Mouse (Mus musculus): ENCODE measurements around the gene Ifitm10. TPM values are rescaled to one million over a fixed set of nuclear protein-coding genes. Genes with fewer than 3 reads are reported as not detected.
"Not testable (repeated sequence)": the region's sequence is repeated elsewhere in the genome, so short reads cannot be mapped to it uniquely, and the experiment has no call there.

Gene Ifitm10
- polyA plus RNA-seq, 1 experiment = not detected

DNA sequence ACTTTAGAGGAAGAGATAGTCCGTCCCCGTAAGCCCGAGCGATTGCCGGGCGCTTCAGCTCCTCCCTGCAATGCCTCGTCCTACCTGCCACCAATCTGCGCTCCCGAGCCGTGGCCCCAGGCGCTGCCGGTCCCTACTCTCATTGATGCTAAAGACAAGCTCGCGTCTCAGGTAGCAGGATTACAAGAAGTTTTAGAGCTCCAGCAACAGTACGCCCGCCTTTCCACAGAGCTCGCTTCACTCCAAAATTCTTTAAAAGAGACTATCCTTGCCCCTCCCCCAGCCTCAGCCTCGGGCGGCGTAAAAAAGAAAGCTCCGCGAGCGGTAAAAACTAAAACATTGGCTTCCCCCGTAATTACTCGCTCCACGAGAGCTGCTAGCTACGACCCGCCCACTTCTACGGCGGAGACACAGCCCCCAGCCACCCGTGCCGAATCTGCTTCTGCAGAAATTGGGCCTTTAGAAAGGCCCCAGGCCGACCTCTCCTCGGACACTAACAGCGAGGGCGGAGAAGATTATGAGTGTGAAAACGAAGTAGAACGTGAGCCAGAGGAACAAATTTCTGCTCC lies 89.4 kb downstream of the Ifitm10 start:
- Histone ChIP-seq H3K4me1 (ENCODE audit: control insufficient read depth, insufficient read depth, low read length) (peaks cover 9% of the 10 kb centered on the region), H3K27ac (ENCODE audit: control insufficient read depth, insufficient read depth, low read depth, low read length) (peak overlapping the region; percentile 87), H3K4me3 (ENCODE audit: control insufficient read depth, low read depth, low read length) (peak overlapping the region; percentile 84), H3K27me3 (ENCODE audit: control insufficient read depth, insufficient read depth, low read length) (no peaks in the 10 kb centered on the region), H3K36me3 (ENCODE audit: control insufficient read depth, insufficient read depth, low read length) (no peaks in the 10 kb centered on the region)
- TF ChIP-seq POLR2A (IDR thresholded peaks at IDR 0.05; ENCODE audit: control insufficient read depth, low read depth, low read length) (no peak), CTCF (IDR thresholded peaks at IDR 0.05; ENCODE audit: control insufficient read depth, insufficient read depth, insufficient replicate concordance, low read depth, low read length) (no peak)

DNA sequence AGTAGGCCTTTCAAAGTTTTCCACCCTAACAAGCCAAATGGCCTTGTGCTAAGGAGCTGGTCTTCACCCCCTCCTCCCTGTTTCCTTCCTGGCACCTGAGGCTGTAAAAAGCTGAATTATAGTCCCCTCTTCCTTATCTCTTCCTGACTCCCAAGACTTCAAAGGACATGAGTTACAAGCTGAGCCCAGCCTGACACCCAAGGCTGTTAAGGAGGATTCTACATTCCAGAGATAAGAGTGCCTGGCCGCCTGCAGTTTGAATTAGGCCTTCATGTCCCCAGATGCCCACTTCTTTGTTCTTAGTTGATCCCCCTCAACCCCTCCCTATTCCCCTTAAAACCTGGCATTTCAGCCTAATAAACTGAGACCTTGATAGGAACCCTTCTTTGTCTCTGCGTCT lies 90.7 kb downstream of the Ifitm10 start:
- not testable (repeated sequence) for H3K4me1 ChIP-seq (ENCODE audit: control insufficient read depth, insufficient read depth, low read length); H3K27me3 ChIP-seq (ENCODE audit: control insufficient read depth, insufficient read depth, low read length); H3K36me3 ChIP-seq (ENCODE audit: control insufficient read depth, insufficient read depth, low read length)
- peak overlapping the region; percentile 84 for H3K27ac ChIP-seq (ENCODE audit: control insufficient read depth, insufficient read depth, low read depth, low read length)
- H3K4me3 ChIP-seq (ENCODE audit: control insufficient read depth, low read depth, low read length) = peak overlapping the region; percentile 62

DNA sequence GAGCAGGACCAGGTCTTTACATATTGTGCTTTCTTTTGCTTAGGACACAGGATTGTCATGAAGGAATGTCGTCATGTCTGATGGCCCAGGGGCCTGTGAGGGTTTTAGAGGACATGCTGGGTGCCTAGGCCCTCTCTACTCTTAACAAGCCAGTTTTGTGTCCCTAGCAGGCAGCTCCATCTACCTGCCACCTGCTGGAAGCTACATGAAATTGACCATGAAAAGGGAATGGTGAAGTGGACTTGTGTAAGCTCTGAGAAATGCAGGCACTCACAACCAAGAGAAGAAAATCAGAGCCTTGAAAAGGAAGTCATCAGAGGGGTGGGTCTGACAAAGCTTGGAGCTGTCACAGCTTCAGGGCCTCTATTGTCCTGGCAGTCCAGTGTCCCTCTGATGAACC lies 94.3 kb downstream of the Ifitm10 start:
- H3K36me3 ChIP-seq (ENCODE audit: control insufficient read depth, insufficient read depth, low read length); H3K27ac ChIP-seq (ENCODE audit: control insufficient read depth, insufficient read depth, low read depth, low read length); H3K4me1 ChIP-seq (ENCODE audit: control insufficient read depth, insufficient read depth, low read length); H3K4me3 ChIP-seq (ENCODE audit: control insufficient read depth, low read depth, low read length); H3K27me3 ChIP-seq (ENCODE audit: control insufficient read depth, insufficient read depth, low read length): not testable (repeated sequence)

DNA sequence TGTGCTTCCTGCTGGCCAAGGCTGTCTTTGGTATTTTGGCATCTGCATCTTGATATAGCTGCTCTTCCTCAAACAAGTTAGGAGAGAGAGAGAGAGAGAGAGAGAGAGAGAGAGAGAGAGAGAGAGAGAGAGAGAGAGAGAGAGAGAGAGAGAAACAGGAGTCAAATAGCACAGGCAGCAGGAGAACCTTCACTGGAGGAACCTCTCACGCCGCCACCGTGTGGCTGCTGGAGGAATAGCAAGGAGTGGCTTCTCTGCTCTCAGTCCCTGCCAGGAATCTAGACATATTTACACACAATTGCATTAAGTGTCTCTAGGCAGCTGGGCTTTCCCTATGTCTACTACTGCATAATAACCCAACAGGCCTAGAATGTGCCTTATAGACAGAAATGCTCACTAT lies 95.4 kb downstream of the Ifitm10 start:
- TF ChIP-seq CTCF (IDR thresholded peaks at IDR 0.05; ENCODE audit: control insufficient read depth, insufficient read depth, insufficient replicate concordance, low read depth, low read length) = peak; percentile 67; the same call in 1 of the 2 replicates

More for the DNA sequence above, 95.4 kb downstream of the Ifitm10 start:
- not testable (repeated sequence) for H3K27me3 ChIP-seq (ENCODE audit: control insufficient read depth, insufficient read depth, low read length); H3K27ac ChIP-seq (ENCODE audit: control insufficient read depth, insufficient read depth, low read depth, low read length); H3K36me3 ChIP-seq (ENCODE audit: control insufficient read depth, insufficient read depth, low read length); H3K4me3 ChIP-seq (ENCODE audit: control insufficient read depth, low read depth, low read length); H3K4me1 ChIP-seq (ENCODE audit: control insufficient read depth, insufficient read depth, low read length)

Other genes starting within 250 kb of the Ifitm10 start
- not detected in 2 replicates for gene Gm39115, start 237.7 kb downstream of the Ifitm10 start, polyA plus RNA-seq (2012; rRNA removed)
- not detected in 2 replicates for gene Gm45337, start 229.1 kb downstream of the Ifitm10 start, polyA plus RNA-seq (2012; rRNA removed)
- gene Gm29735, start 216.6 kb downstream of the Ifitm10 start, polyA plus RNA-seq (2012; rRNA removed) = not detected in 2 replicates
- not detected in 2 replicates for gene Gm4553, start 208.0 kb downstream of the Ifitm10 start, polyA plus RNA-seq (2012; rRNA removed)
- gene Krtap5-2, start 197.7 kb downstream of the Ifitm10 start, polyA plus RNA-seq (2012; rRNA removed) = not detected in 2 replicates
- gene Gm10153, start 183.4 kb downstream of the Ifitm10 start, polyA plus RNA-seq (2012; rRNA removed) = not detected in 2 replicates
- gene Krtap5-3, start 172.4 kb downstream of the Ifitm10 start, polyA plus RNA-seq (2012; rRNA removed) = not detected in 2 replicates
- not detected in 2 replicates for gene Gm7579, start 161.9 kb downstream of the Ifitm10 start, polyA plus RNA-seq (2012; rRNA removed)
- 0.08 and 0.17 TPM in 2 replicates for gene Krtap5-5, start 143.8 kb downstream of the Ifitm10 start, polyA plus RNA-seq (2012; rRNA removed)
- gene Gm40460, start 132.7 kb downstream of the Ifitm10 start, polyA plus RNA-seq (2012; rRNA removed) = not detected in 2 replicates
- gene Gm2431, start 115.4 kb downstream of the Ifitm10 start, polyA plus RNA-seq (2012; rRNA removed) = not detected in 2 replicates
- not detected in 2 replicates for gene Gm4559, start 99.4 kb downstream of the Ifitm10 start, polyA plus RNA-seq (2012; rRNA removed)
- gene Krtap5-1, start 76.6 kb downstream of the Ifitm10 start, polyA plus RNA-seq (2012; rRNA removed) = not detected in 2 replicates
- gene Krtap5-4, start 70.2 kb downstream of the Ifitm10 start, polyA plus RNA-seq (2012; rRNA removed) = not detected in 2 replicates
- not detected in 2 replicates for gene Gm49369, start 8.9 kb upstream of the Ifitm10 start, polyA plus RNA-seq (2012; rRNA removed)
- gene Ctsd, start 14.3 kb upstream of the Ifitm10 start, polyA plus RNA-seq (2012; rRNA removed) = 75.7 and 78.7 TPM in 2 replicates
- gene Syt8, start 61.1 kb upstream of the Ifitm10 start, polyA plus RNA-seq (2012; rRNA removed) = 0.28 and 1.2 TPM in 2 replicates
- gene Tnni2, start 68.1 kb upstream of the Ifitm10 start, polyA plus RNA-seq (2012; rRNA removed) = 0.31 TPM in 1 of 2 replicates, not detected in the other
- 2.4 and 5.9 TPM in 2 replicates for gene Lsp1, start 87.1 kb upstream of the Ifitm10 start, polyA plus RNA-seq (2012; rRNA removed)
- gene Tnnt3, start 125.1 kb upstream of the Ifitm10 start, polyA plus RNA-seq (2012; rRNA removed) = not detected in 2 replicates
- 4.5 and 5.9 TPM in 2 replicates for gene Mrpl23, start 158.9 kb upstream of the Ifitm10 start, polyA plus RNA-seq (2012; rRNA removed)

Measured in testis, adult 2 months (tissue).